ENCODE assay signal across 20 mouse cellular contexts in the genomic region with DNA sequence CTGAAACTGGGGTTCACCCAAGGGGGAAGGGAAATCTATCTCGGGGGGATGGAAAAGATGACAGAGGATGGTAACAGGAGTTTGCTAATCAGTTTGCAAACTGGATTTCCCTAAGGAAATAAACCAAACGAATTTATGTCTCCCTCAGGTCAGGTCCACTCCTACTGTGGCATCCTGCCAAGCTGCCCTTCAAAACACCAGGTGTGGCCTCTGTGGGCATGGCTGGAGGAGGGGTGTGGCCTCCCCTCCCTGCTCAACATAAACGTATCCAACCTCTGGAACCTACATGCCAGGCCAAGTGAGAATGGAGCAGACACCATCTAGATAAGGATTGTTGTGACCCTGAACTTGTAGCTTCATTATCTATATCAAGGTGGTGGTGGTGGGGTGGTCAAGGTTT. TPM values are rescaled to one million over a fixed set of nuclear protein-coding genes. Genes with fewer than 3 reads are reported as not detected.
DNase-seq lines count a peak whose midpoint lies in the region; ATAC-seq and TF ChIP-seq lines count a peak whose summit lies in the region.
"Had no signal": no experiment of that assay in that cellular context is flagged by ENCODE, and none has a peak within 500 bp of the region (broad histone marks: within the 10 kb centered on the region; RNA-seq: fewer than 3 reads in every experiment).

No protein-coding gene starts in this region.

- H3K4me2 ChIP-seq in kidney, embryonic 15.5 days = no peak overlapping the region
- H3K4me2 ChIP-seq: forebrain, embryonic 15.5 days; hindbrain, embryonic 14.5 days; limb, embryonic 13.5 days; midbrain, embryonic 13.5 days had no signal

- WGBS in kidney, embryonic 15.5 days = 46% methylated on average over 3 of the region's 3 CpGs
- WGBS in lung, adult 2 months = 27% methylated on average over 3 of the region's 3 CpGs
- 13% methylated on average over 3 of the region's 3 CpGs for WGBS in small intestine, adult 2 months

- peak; percentile 31 for DNase-seq in kidney, adult 11 months
- peak; percentile 57 for DNase-seq in kidney, postnatal 10 days
- no peak for DNase-seq in lung, adult 2 months
- DNase-seq in left cerebral cortex, adult 8-10 months (ENCODE audit: low spot score in 2 of 2) = no peak
- DNase-seq in adrenal gland, adult 2 months = no peak
- DNase-seq: adrenal gland, postnatal 14 days; cerebellum, adult 11-12 months; cerebellum, postnatal 36 days; layer of hippocampus, adult 9-11 months; retina, postnatal 1 day had no signal

- H3K4me3 ChIP-seq in kidney, embryonic 15.5 days (replicated peaks) = no peak overlapping the region
- H3K4me3 ChIP-seq in lung, adult 2 months (replicated peaks; ENCODE audit: extremely low read depth, low read depth, low read length) = no peak overlapping the region
- no peak overlapping the region for H3K4me3 ChIP-seq in small intestine, adult 2 months (ENCODE audit: low read depth, low read length)
- H3K4me3 ChIP-seq: embryonic facial prominence, embryonic 10.5 days; forebrain, embryonic 15.5 days; limb, embryonic 13.5 days; midbrain, embryonic 13.5 days; myocyte had no signal

- ATAC-seq in kidney, embryonic 15.5 days (replicated peaks; ENCODE audit: low FRiP score) = no peak
- ATAC-seq: forebrain, embryonic 15.5 days; midbrain, embryonic 13.5 days had no signal

- H3K9ac ChIP-seq in kidney, embryonic 15.5 days = no peak overlapping the region
- H3K9ac ChIP-seq: forebrain, embryonic 15.5 days; hindbrain, embryonic 14.5 days; limb, embryonic 13.5 days; liver, embryonic 14.5 days; midbrain, embryonic 13.5 days had no signal

- no peak overlapping the region for H3K27ac ChIP-seq in kidney, embryonic 15.5 days
- H3K27ac ChIP-seq in small intestine, adult 2 months (ENCODE audit: insufficient read depth, low read depth, low read length) = peak overlapping the region; percentile 97
- H3K27ac ChIP-seq: embryonic facial prominence, embryonic 10.5 days; forebrain, embryonic 15.5 days; hindbrain, embryonic 14.5 days; limb, embryonic 13.5 days; liver, embryonic 14.5 days; midbrain, embryonic 13.5 days had no signal

- peaks cover 25% of the 10 kb centered on the region for H3K4me1 ChIP-seq in kidney, embryonic 15.5 days
- peaks cover 21% of the 10 kb centered on the region for H3K4me1 ChIP-seq in lung, adult 2 months (ENCODE audit: control insufficient read depth, insufficient read depth, low read length)
- peaks cover 43% of the 10 kb centered on the region for H3K4me1 ChIP-seq in small intestine, adult 2 months (ENCODE audit: control insufficient read depth, insufficient read depth, insufficient read length, low read length)
- H3K4me1 ChIP-seq: forebrain, embryonic 15.5 days; midbrain, embryonic 13.5 days had no signal

- H3K36me3 ChIP-seq in kidney, embryonic 15.5 days = peaks cover 6% of the 10 kb centered on the region
- H3K36me3 ChIP-seq in small intestine, adult 2 months (ENCODE audit: control insufficient read depth, insufficient read depth, low read length) = peaks cover 3% of the 10 kb centered on the region
- H3K36me3 ChIP-seq: embryonic facial prominence, embryonic 10.5 days; forebrain, embryonic 15.5 days; limb, embryonic 13.5 days; midbrain, embryonic 13.5 days had no signal

- 0 out of 2 replicates have a peak, but pooled peaks cover 6% of the 10 kb centered on the region for H3K27me3 ChIP-seq in kidney, embryonic 15.5 days
- no peaks in the 10 kb centered on the region for H3K27me3 ChIP-seq in small intestine, adult 2 months (ENCODE audit: control insufficient read depth, insufficient read depth, low read length)
- H3K27me3 ChIP-seq: forebrain, embryonic 15.5 days had no signal

- peaks cover 11% of the 10 kb centered on the region for H3K9me3 ChIP-seq in kidney, embryonic 15.5 days (replicated peaks)
- H3K9me3 ChIP-seq: midbrain, embryonic 13.5 days had no signal

- peak; percentile 35; the same call in 1 of the 2 replicates for TF ChIP-seq POLR2A in lung, adult 2 months (IDR thresholded peaks at IDR 0.05; ENCODE audit: borderline replicate concordance, extremely low read depth, low read depth, low read length)
- TF ChIP-seq POLR2A in small intestine, adult 2 months (IDR thresholded peaks at IDR 0.05; ENCODE audit: low read depth, low read length) = no peak

- no peak for TF ChIP-seq CTCF in lung, adult 2 months (IDR thresholded peaks at IDR 0.05; ENCODE audit: insufficient read depth, low read length)
- TF ChIP-seq CTCF in small intestine, adult 2 months (IDR thresholded peaks at IDR 0.05; ENCODE audit: extremely low read depth, insufficient read length, insufficient replicate concordance, low read depth, low read length) = no peak

RNA-seq across cellular contexts. Expression of gene Myzap, which starts 5.8 kb away (rescaled TPM):
- polyA plus RNA-seq in kidney, embryonic 15.5 days (2015; fragmentation: Nextera tagmentation; extraction: Ambion mirVana) = 14.5 and 17.3 TPM in 2 replicates
- 67.7 and 79.6 TPM in 2 replicates for polyA plus RNA-seq in lung, adult 2 months (2012; rRNA removed)
- polyA plus RNA-seq in small intestine, adult 2 months (2012; rRNA removed) = 3.5 and 14.2 TPM in 2 replicates
- 1 to 10 TPM; 1.4 to 2.0 (median 1.4) TPM for total RNA-seq in left cerebral cortex, adult 8-10 months (2022)
- total RNA-seq in adrenal gland, adult 2 months (2021) = 10 to 100 TPM; 10.3 to 11.7 TPM
- polyA plus RNA-seq in adrenal gland, adult 2 months (2012; rRNA removed) = 3.2 and 3.9 TPM in 2 replicates
- total RNA-seq: granulocyte monocyte progenitor cell, adult 5-6 weeks had no signal

Comparison
In these comparisons a context has a peak if more than half of its experiments do, and no peak if none do; other contexts are left out.
1. DNase-seq: peak in kidney, adult 11 months (single experiment) and kidney, postnatal 10 days (single experiment); none in lung, adult 2 months (single experiment), left cerebral cortex, adult 8-10 months (0 of 2) and adrenal gland, adult 2 months (single experiment).